15 mouse cellular contexts compared by ENCODE assay signal in the genomic region with DNA sequence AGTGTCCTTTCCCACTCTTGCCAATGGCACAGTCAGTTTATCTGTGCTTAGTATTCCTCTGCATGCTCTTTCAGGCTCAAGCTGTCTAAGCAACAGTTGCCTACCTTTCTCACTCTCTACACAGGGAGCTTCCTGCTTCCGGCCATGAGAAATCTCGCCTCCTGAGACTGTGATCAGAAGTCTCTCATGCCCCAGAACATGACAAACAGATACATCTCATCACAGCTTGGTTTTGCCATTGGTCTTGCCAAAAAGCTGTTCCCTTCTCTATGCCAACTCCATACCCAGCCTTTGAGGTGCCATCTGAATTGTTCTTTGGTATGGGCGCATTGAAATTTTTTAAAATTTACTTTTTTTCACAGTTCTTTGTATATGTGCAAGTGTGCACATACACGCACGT.
"Had no signal": no experiment of that assay in that cellular context is flagged by ENCODE, and none has a peak within 500 bp of the region (broad histone marks: within the 10 kb centered on the region; RNA-seq: fewer than 3 reads in every experiment).

No protein-coding gene starts in this region.

- ATAC-seq: hindbrain, postnatal 0 days; intestine, embryonic 16.5 days; liver, postnatal 0 days had no signal

- DNase-seq: gastrocnemius, postnatal 14 days; gastrocnemius, postnatal 36 days; heart, adult 18-20 months; heart, postnatal 14 days; heart, postnatal 36 days; kidney, adult 18-20 months; kidney, adult 8-10 months; kidney, postnatal 10 days; kidney, postnatal 25 days; kidney, postnatal 4 days; liver; liver, embryonic 13.5 days; liver, postnatal 0 days had no signal
